Mouse (Mus musculus) MEL-GATA-1-ER (cell line): ENCODE data around the gene Lyrm7.

Source experiments
- DNase-seq: peaks from one replicate; pipeline ENCODE4 v3.0.0-alpha.2; 2012; ENCODE audit warnings: low read depth; ENCODE audit errors: extremely low read depth

Lyrm7 gene

DNA sequence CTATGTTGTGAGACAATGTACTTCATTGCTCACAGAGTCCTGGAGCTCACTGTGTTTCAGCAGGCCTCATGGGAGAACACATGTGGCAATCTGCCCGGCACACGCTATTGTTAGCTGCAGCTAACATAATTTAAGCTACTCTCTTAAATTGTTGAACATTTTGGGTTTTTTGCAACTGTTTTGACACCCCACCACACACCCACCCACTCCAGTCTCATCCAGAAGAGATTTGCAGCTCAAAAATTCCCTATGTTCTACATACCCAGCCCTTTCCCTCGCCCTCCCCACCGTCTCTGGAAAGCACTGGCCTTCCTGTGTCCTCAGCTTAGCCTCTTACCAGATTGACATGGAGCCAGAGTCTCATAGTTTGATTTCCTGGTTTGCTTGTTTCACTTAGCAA, 55.5 kb downstream of the Lyrm7 start:
- no peak for DNase-seq

DNA sequence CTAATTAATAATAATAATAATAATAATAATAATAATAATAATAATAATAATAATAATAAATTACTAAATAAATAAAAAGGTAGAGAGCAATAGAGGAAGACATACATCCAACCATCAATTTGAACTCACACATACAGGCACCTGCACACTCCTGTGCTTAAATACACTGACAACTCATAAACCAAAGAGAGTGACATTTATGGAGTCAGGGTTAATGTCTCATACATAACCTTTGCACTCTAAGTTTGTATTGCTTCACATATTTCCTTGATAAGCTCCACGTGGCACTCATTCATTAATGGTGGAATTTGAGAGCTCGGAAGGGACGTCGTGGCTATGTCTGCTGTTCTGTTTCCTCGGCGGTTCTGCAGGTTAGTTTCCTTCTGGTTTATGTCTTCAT, 58.1 kb downstream of the Lyrm7 start:
- no peak for DNase-seq

DNA sequence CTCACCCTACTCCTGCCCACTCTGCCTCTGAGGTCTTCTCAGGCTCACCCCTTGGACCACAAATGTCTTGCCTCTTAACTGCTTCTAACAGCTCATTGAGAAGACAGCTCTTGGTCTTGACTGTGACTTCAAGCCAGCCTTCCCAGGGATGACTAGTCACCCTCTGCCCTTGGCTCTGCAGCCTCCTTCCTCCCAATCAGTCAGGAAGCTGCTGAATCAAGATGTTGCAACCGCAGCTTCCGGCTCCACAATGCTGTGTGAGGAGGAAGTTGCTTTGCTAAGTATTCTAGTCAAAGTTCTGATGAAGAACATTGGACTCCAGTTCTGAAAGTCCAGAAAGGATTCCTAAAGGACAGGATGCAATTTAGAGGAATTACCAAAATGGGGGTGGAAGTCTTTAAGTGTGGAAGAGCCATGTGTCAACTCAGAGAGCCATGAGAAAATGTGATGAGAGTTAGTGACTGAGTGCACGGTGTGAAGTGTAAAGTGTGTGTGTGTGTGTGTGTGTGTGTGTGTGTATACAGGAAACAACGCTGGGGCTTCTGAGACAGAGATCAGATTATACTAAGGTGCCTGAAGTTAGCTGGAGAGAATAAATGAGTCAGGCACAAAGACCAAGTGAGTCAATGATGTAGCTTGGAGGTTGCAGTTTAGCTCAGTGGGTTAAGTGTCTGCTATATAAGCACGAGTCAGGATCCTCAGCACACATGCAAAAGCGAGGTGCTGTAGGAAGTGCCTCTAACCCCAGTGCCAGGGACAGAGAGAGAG, 58.7 kb downstream of the Lyrm7 start:
- DNase-seq = peak; percentile 93

DNA sequence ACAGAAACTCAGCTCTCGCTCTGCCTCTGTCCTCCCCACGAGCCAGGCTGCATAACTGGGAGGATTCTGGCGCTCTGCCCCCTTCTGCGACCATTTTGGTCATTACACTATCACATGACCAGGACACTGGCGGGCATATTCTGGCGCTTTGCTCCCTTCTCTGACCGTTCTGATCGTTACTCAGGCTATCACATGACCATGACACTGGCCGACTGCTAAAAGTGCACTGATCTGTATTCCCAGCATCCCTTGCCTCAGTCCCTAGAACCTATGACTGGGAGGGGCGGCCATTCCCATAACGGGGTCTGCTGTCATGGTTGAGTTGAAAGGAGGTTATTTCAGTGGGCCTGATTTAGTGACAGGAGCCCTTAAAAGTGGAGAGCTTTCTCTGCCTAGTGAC, 64.2 kb downstream of the Lyrm7 start:
- no peak for DNase-seq

DNA sequence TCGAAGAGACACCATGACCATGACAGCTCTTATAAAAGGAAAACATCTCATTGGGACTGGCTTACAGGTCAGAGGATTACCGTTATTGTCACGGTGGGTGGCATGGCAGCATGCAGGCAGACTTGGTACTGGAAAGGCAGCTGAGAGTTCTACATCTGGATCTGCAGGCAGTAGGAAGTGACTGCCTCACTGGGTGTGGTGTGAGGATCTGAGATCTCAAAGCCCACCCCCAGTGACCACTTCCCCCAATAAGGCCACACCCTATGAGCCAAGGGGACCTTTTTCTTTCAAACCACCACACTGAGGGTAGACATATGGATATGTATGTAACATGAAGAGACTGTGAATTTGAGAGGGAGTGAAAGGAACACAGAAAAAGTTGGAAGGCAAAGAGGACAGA, 66.0 kb downstream of the Lyrm7 start:
- DNase-seq = no peak

DNA sequence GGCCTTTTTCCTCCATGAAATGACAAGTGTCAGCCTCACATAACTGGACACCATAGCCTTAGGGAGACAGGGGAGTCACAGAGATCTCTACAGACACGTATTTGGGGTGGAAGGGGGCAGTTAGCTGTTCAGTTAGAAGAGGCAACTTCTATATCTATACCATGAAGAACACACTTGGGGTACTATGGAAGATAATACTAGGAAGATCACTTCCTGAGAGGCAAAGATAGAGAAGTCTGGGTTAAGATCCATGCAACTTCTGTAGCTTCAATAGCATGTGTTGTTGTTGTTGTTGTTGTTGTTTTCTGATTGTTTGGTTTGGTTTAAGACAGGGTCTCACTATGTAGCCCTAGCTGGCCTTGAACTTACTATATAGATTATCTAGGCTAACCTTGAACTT, 67.5 kb downstream of the Lyrm7 start:
- no peak for DNase-seq

DNA sequence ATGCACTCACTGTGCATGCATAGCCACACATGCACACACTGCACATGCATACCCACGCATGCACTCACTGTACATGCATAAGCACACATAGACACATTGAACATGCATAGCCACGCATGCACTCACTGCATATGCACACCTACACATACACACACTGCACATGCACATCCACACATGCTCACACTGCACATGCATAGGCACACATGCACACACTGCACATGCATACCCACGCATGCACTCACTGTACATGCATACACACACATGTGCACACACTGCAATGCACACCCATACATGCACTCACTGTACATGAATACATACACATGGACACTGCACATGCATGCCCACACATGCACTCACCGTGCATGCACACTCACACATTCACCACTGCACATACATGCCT, 69.3 kb downstream of the Lyrm7 start:
- DNase-seq = no peak

DNA sequence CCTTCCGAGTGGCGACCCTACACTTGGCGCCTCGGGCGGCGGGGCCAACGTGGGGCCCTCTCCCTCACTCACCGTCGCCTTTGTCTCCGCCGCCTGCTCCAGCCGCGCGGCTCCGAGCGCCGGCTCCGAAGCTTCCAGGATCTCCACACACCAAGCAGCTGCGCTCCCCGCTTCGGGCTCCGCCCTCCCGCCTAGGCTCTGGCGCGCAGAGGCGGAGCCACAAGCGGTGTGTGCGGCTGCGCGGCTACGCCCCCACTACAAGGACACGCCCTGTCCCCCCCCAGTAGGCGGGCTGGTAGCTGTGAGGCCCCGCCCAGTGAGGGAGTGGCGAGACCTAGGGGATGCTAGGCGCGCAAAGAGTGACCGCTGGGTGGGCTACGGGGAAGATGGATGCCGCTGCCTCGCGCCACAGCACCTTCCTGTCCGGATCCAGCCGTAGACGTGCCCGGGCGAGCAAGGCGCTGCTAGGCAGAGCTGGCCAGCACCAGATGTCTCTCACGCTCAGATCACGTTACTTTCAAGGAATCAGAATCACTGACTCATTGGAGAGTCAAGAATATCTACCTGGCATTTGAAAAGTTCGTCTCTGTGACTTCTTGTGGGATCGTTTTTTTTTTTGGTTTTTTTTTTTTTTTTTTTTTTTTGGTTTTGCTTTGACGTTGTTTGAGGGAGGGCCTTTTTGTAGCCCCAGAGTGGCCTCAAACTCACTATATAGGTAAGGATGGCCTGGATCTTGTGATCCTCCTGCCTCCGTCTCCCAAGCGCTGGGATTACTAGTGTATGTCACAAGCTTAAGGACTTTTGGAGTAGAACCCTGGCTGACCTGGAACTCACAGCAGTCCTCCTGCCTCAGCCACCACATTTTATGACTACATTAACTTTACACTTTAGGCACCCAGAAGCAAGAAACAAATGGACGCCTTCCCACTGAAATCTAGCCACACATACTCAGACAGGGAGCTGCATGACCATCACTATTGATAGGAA, 72.9 kb downstream of the Lyrm7 start, which contains the start of gene Cdc42se2:
Cdc42se2 (minus strand) TSS at position 188 of the 987 bp plus-strand sequence.
- DNase-seq = peak; percentile 64

DNA sequence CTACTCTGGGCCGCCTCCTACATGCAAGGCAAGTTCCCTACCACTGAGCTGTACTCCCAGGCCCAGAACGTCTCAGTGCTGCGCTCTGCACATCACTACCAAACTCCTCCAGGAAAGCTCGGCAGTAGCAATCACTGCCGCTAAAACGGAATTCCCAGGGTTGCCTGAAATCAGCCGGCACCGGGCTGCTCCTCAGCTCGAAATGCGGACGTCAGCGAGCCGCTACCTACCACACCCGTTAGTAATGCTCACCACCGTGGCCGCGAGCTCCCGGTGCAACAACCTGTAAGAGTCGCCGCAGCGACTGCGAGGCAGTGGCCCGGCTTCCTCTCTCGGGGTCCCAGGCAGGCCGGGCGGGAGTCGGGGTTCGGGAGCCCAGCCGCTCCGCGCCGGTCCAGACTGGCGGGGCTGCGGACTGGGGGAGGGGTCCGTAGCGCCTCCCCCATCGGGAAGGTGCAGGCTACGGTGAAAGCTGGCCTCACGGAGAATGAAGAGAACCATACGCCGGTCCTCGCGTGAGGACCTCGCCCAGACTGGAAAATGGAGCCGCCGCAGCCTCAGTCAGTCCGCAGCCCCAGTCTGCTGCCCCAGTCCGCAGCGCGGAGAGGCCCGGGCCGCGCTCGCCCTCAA, 73.7 kb downstream of the Lyrm7 start:
- DNase-seq = no peak

DNA sequence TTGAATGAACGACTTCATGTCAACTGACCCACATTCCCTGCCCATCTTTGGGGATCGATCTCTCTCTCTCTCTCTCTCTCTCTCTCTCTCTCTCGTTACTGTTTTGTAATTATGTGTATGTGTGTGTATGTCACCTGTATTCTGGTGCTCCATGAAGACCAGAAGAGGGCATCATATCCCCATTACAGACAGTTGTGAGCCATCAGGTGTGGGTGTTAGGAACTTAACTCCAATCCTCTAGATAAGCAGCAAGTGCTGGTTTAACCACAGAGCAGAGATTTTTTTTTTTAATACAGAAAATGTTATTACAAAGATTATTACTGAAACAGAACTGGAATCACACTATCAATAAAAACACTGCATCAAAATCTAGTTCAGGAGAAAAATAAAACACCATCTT, 75.2 kb downstream of the Lyrm7 start:
- no peak for DNase-seq

DNA sequence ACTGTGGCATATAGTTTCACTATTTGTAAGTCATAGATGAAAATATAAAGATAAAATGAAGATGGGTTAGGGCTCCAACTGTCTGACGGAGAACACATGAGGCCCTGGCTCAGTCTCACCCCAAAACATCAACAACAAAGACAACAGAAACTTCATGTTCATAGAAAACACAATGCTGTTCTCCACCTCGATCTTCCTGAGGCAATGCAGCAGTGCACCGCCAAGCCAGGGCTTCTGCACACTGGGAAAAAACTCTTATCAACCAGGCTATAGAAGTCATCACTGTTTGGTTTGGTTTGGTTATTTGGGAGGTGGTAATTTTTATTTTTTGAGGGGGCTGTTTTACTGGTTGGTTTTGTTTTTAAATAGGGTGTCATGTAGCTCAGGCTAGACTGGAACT, 76.3 kb downstream of the Lyrm7 start:
- DNase-seq = no peak

DNA sequence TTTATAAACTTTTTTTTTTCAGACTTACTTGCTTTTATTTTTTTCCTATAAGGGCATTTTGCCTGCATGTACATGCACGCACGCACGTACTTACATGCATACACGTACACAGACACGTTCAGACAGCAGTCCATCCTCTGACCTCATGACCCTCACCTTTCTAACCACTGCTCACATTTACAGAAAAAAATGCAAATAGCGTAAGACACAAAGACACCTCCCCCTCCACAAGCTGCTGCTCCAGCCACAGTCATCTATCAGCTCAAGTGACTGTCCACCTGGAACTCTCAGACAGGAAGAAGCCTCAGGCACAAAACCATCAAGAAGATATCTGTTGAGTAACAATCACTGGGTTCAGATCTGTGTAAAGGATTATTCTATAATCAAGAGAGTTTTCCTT, 78.5 kb downstream of the Lyrm7 start:
- no peak for DNase-seq

DNA sequence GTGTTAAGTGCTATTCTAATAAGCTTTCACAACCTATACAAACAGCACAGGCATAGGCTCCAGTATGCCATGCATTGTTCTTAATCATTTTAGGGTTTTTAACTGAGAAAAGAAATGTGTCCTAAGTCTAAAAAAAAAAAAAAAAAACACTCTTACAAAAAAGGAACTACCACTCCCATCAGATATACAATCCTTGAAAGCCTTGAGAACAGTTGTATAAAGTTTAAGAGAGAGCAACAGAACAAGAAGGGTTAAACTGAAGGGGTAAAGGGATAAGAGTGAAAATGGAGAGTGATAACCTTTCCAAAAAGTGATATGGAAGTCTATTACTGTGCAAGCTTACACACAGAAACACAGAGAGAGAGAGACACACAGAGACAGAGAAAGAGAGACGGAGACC, 80.8 kb downstream of the Lyrm7 start:
- no peak for DNase-seq

DNA sequence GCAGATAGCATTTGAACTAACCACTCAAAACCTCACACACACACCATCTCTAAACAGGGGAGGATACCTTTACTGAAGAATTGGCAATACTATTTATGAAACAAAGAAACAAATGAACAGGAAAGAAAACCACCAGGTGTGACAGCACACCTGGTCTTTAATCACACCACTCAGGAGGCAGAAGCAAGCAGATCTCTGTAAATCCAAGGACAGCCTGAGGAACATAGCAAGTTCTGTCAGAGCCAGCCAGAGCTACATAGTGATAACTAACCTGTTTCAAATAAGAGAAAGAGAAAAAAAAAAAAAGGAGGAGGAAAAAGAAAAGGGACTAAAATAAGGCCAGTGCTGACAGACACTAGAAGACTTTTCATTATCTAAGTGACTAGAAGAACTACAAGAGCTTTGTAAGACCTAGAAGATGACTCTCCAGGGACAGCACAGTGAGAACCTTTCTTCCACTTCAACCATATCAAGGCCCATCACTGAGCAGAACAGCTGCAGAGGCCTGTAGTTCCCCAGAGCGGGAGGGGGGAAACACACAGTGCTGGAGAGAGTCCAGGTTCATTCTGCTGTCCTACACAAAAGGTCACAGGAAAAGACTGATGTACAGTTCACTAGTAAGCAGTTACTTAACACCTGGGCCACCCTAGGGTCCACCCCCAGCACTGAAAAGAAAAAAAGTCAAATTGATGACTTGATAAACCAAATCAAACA, 82.4 kb downstream of the Lyrm7 start:
- no peak for DNase-seq

DNA sequence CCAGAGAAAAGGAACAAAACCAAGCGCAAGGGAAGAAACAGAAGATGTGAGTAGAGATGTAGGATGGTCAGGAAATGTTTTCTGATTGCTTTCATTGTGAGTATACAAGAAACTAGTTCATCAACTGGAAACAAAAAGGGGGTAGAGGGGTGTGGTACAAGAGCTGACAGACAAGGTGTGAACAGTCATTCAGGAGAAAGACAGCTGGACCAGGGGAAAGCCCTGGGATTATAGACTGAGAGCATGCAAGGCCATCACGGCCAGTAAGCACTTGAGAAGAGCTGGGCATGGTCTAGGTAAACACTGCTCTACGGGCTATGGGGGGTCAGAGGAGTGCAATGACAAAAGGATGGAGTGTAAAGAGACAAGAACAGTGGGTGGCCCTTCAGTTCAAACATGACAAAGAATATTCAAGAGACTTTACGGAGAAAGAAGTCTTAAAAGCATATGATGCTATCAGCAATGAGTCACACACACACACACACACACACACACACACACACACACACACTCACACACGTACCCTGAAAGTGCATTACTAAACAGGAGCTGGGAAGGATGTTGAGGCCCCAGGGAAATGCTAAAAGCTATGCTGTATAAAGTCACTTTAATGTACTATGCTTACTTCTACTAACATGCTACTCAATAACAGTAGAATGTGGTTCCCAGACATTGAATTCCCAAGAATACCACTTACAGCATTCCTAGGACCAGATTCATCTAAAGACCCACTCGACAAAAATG, 83.2 kb downstream of the Lyrm7 start:
- DNase-seq = no peak
